Mouse (Mus musculus): ENCODE results near the gene Sdad1.

- TF ChIP-seq USF1 (IDR thresholded peaks at IDR 0.05; ENCODE audit: low read depth) (no peak), POLR2A (IDR thresholded peaks at IDR 0.05; ENCODE audit: insufficient read length, low read depth) (no peak), MAX (IDR thresholded peaks at IDR 0.05; ENCODE audit: low read depth) (no peak), TCF12 (IDR thresholded peaks at IDR 0.05; ENCODE audit: insufficient read depth, poor library complexity, severe bottlenecking) (no peak), POLR2AphosphoS2 (IDR thresholded peaks at IDR 0.05; ENCODE audit: insufficient read length, low read depth) (no peak)
Observed at GRCm38 (mm10) chr5:92312046-92312715, 1.9 kb upstream of the Sdad1 start.
